Mouse (Mus musculus) heart, embryonic 16.5 days (tissue): ENCODE results near the gene Rubcnl. TPM values are rescaled to one million over a fixed set of nuclear protein-coding genes. Genes with fewer than 3 reads are reported as not detected.

Experiments used
- ATAC-seq: fragments of 200-750 bp; cut with Nextera tagmentation; replicated peaks from 2 replicates; pipeline ENCODE4 v1.8.0; 2017; ENCODE audit warnings: moderate number of reproducible peaks; ENCODE audit not compliant: insufficient read depth, low FRiP score; ENCODE audit errors: extremely low read depth
- H3K27ac ChIP-seq: fragments of 300-500 bp; sonication (generic); 2 replicates; pipeline ENCODE4 v1.5.1; 2014; ENCODE audit warnings: mild to moderate bottlenecking, low read length, control low read depth, moderate library complexity
- H3K27me3 ChIP-seq: fragments of 300-500 bp; sonication (generic); 2 replicates; pipeline ENCODE4 v1.6.1; 2014; ENCODE audit warnings: low read length, mixed read lengths; ENCODE audit not compliant: control insufficient read depth, insufficient read depth
- H3K36me3 ChIP-seq: fragments of 300-500 bp; sonication (generic); 2 replicates; pipeline ENCODE4 v1.6.1; 2014; ENCODE audit not compliant: control insufficient read depth, insufficient read depth
- H3K4me1 ChIP-seq: fragments of 300-500 bp; sonication (generic); 2 replicates; pipeline ENCODE4 v1.6.1; 2014; ENCODE audit warnings: low read length, mixed read lengths; ENCODE audit not compliant: control insufficient read depth, insufficient read depth
- H3K4me2 ChIP-seq: fragments of 300-500 bp; sonication (generic); 2 replicates; pipeline ENCODE4 v1.6.1; 2014; ENCODE audit warnings: low read depth, mild to moderate bottlenecking, control low read depth, low read length
- H3K4me3 ChIP-seq: fragments of 300-500 bp; sonication (generic); 2 replicates; pipeline ENCODE4 v1.5.1; 2014; ENCODE audit warnings: mild to moderate bottlenecking, control low read depth, low read length
- H3K9ac ChIP-seq: fragments of 300-500 bp; sonication (generic); 2 replicates; pipeline ENCODE4 v1.6.1; 2014; ENCODE audit warnings: low read length, control low read depth
- H3K9me3 ChIP-seq: fragments of 300-500 bp; sonication (generic); replicated peaks from 2 replicates; pipeline ENCODE4 v1.6.1; 2016; ENCODE audit warnings: low read length; ENCODE audit not compliant: control insufficient read depth
- WGBS: fragments of 180-500 bp; shearing (Covaris S2); extraction: QIAGEN DNeasy Blood & Tissue Kit; methylation state at CpG from one replicate; pipeline ENCODE4 v1.1.7; 2014; 5-methylcytosine and 5-hydroxymethylcytosine counted together
- polyA plus RNA-seq: library from polyadenylated mRNA; unstranded; fragments of >200 nt; fragmentation: Nextera tagmentation; extraction: Ambion mirVana; gene quantifications from 2 replicates; pipeline ENCODE4 v1.2.1, GENCODE M21; 2015

Rubcnl gene
- polyA plus RNA-seq, 1 experiment from 2014 or later, result 2.0 TPM

DNA sequence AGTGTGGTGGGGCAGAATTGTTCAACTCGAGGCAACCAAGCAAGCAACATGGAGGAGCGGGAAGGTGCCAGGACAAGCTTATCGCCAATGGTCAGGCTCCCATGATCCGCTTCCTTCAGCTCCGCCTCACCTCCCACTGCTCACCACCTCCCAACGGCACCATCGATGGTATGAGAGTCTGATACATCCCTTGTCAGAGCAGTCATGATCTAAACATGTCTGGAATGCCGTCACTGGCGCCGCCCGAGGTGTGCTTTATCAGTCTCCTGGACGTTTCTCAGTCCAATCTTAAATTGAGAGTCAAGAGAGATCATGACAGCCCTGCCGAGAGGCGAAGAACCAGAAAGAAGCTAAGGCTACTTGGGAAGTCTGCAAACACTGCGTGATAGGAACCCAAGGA, 55.3 kb downstream of the Rubcnl start:
- Histone ChIP-seq H3K4me3 (no peak overlapping the region), H3K9ac (no peak overlapping the region), H3K36me3 (no peaks in the 10 kb centered on the region), H3K27ac (no peak overlapping the region), H3K4me1 (no peaks in the 10 kb centered on the region), H3K9me3 (no peaks in the 10 kb centered on the region), H3K4me2 (peak overlapping the region; percentile 15; the same call in 1 of the 2 replicates), H3K27me3 (no peaks in the 10 kb centered on the region)
- ATAC-seq, result no peak
- WGBS, result 58% methylated on average over 15 of the region's 15 CpGs

DNA sequence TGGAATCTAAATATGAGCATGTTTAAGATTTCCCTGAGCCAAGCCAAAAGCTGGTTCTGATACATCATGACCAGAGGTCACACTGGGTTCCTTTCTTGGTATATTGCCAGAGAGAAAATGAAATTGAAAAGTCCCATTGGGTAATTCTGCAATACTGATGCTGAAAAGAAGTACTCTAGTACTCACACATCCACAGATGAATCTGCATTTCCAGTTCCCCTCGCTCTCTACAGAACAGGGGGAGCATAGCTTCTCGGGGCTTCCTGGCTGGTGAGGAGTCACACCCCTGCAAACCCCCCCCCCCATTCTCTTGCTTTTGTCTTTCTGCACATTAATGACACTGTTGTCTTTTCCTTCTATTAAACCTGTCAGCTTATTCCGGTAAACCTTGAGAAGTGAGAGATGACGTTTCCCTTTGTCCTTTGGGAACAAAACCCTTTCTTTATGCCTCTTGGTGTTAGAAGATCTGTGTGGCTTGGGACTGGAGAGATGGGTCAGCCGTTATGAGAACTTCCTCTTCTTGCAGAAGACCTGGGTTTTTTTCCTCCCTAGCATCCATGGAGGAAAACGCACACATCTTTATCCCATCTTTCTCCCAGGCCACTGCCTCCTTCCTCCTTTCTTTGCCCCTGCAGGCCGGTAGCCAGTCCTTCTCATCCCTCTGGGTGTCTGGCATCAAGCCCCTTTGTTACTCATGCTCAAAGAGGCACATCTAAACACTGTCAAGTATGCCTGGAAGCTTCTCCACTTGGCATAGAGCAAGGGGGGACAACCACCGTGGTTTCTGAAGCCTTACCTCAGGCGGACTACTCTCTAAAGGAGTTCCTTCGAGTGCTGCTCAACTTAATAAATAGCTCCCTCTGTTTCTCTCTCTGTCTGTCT, 59.7 kb downstream of the Rubcnl start:
- no peaks in the 10 kb centered on the region for H3K27me3 ChIP-seq
- no peaks in the 10 kb centered on the region for H3K36me3 ChIP-seq
- ATAC-seq, result no peak
- H3K4me2 ChIP-seq, result no peak overlapping the region
- no peak overlapping the region for H3K27ac ChIP-seq
- no peaks in the 10 kb centered on the region; the same call in 1 of the 2 replicates for H3K9me3 ChIP-seq
- H3K4me3 ChIP-seq, result no peak overlapping the region
- no peaks in the 10 kb centered on the region for H3K4me1 ChIP-seq
- WGBS, result 68% methylated on average over 10 of the region's 10 CpGs
- H3K9ac ChIP-seq, result no peak overlapping the region

DNA sequence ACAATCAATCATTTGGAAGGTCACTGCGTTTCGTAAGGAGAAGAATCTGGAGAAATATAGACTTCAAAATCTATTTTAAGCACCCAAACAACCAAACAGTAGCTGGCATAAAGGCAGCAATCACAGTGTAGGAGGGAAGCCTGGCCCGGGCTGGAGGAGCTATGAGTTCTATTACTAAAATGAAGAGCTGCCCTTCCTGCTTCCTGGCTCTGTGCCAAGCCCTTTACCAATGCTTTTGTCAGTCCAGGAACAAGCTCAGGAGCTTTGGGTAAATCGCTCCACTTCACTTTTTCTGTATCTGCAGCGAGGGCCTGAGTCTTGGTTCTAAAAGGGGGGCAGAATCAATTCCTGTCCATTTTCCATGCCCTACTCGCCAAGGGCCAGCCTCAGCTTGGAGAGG, 62.1 kb downstream of the Rubcnl start:
- no peak for ATAC-seq
- H3K27me3 ChIP-seq, result no peaks in the 10 kb centered on the region
- H3K4me2 ChIP-seq, result no peak overlapping the region
- no peak overlapping the region for H3K27ac ChIP-seq
- no peaks in the 10 kb centered on the region; the same call in 1 of the 2 replicates for H3K9me3 ChIP-seq
- whole genome bisulfite sequencing, result 49% methylated on average over 6 of the region's 6 CpGs
- no peaks in the 10 kb centered on the region for H3K36me3 ChIP-seq
- H3K9ac ChIP-seq, result no peak overlapping the region
- H3K4me1 ChIP-seq, result no peaks in the 10 kb centered on the region
- no peak overlapping the region for H3K4me3 ChIP-seq

Other genes starting within 250 kb of the Rubcnl start
- gene Lrch1, start 68.2 kb upstream of the Rubcnl start, polyA plus RNA-seq, result 12.4 and 12.5 TPM in 2 replicates
- gene Lrrc63, start 114.9 kb downstream of the Rubcnl start, polyA plus RNA-seq, result 0.07 TPM in 2 replicates
- 32.7 and 47.5 TPM in 2 replicates for gene Lcp1, start 115.1 kb downstream of the Rubcnl start, polyA plus RNA-seq
- gene Cpb2, start 226.3 kb downstream of the Rubcnl start, polyA plus RNA-seq, result 0.12 and 0.21 TPM in 2 replicates